Mouse (Mus musculus) neural tube, embryonic 10.5 days (tissue): Measurements from ENCODE around the gene Gemin5.
A peak's percentile ranks its signal among the peaks of the same experiment; 100 is the strongest.

Experiments used
- DNase-seq: peaks from one replicate; pipeline ENCODE4 v3.0.0-alpha.2; 2017; ENCODE audit warnings: low spot score; ENCODE audit errors: extremely low spot score

Gene Gemin5

GRCm38 (mm10) chr11:58171459-58172091 is 3.2 kb upstream of the Gemin5 start, which contains the start of gene Mrpl22:
Gene Mrpl22, plus strand, starts transcription at chr11:58171661.
- DNase-seq = peak; percentile 98

GRCm38 (mm10) chr11:58169666-58170065 is 1.3 kb upstream of the Gemin5 start:
- no peak for DNase-seq

- no peak for DNase-seq
Observed at GRCm38 (mm10) chr11:58167822-58168166, 545 bp downstream of the Gemin5 start.

GRCm38 (mm10) chr11:58165072-58165471 is 3.3 kb downstream of the Gemin5 start:
- DNase-seq = no peak

GRCm38 (mm10) chr11:58156871-58157270 is 11.5 kb downstream of the Gemin5 start:
- no peak for DNase-seq

GRCm38 (mm10) chr11:58155458-58155857 is 12.9 kb downstream of the Gemin5 start:
- DNase-seq = no peak

GRCm38 (mm10) chr11:58146241-58146640 is 22.1 kb downstream of the Gemin5 start:
- no peak for DNase-seq

GRCm38 (mm10) chr11:58143704-58144426 is 24.5 kb downstream of the Gemin5 start:
- DNase-seq = no peak

GRCm38 (mm10) chr11:58139466-58139865 is 28.9 kb downstream of the Gemin5 start:
- no peak for DNase-seq

- no peak for DNase-seq
Observed at GRCm38 (mm10) chr11:58138821-58139220, 29.5 kb downstream of the Gemin5 start.

GRCm38 (mm10) chr11:58136677-58137076 is 31.7 kb downstream of the Gemin5 start:
- no peak for DNase-seq

GRCm38 (mm10) chr11:58135296-58135695 is 33.0 kb downstream of the Gemin5 start:
- DNase-seq = no peak

- no peak for DNase-seq
Observed at GRCm38 (mm10) chr11:58134869-58135268, 33.5 kb downstream of the Gemin5 start.

GRCm38 (mm10) chr11:58132026-58132425 is 36.3 kb downstream of the Gemin5 start:
- DNase-seq = no peak

- DNase-seq = no peak
Observed at GRCm38 (mm10) chr11:58129302-58129843, 39.0 kb downstream of the Gemin5 start.

GRCm38 (mm10) chr11:58127544-58127943 is 40.8 kb downstream of the Gemin5 start:
- DNase-seq = no peak

- no peak for DNase-seq
Observed at GRCm38 (mm10) chr11:58126397-58127160, 41.8 kb downstream of the Gemin5 start.

GRCm38 (mm10) chr11:58125021-58125420 is 43.3 kb downstream of the Gemin5 start:
- DNase-seq = no peak

GRCm38 (mm10) chr11:58123711-58124110 is 44.6 kb downstream of the Gemin5 start:
- no peak for DNase-seq

- DNase-seq = no peak
Observed at GRCm38 (mm10) chr11:58121351-58121750, 47.0 kb downstream of the Gemin5 start.

- DNase-seq = no peak
Observed at GRCm38 (mm10) chr11:58120655-58121054, 47.7 kb downstream of the Gemin5 start.
